Mouse (Mus musculus): ENCODE results near the gene Eps15l1. TPM values are rescaled to one million over a fixed set of nuclear protein-coding genes. Genes with fewer than 3 reads are reported as not detected.

The Eps15l1 gene
- 10 to 100 TPM; 41.3 to 42.8 TPM for polyA plus RNA-seq (2017; shearing (Covaris generic))

DNA sequence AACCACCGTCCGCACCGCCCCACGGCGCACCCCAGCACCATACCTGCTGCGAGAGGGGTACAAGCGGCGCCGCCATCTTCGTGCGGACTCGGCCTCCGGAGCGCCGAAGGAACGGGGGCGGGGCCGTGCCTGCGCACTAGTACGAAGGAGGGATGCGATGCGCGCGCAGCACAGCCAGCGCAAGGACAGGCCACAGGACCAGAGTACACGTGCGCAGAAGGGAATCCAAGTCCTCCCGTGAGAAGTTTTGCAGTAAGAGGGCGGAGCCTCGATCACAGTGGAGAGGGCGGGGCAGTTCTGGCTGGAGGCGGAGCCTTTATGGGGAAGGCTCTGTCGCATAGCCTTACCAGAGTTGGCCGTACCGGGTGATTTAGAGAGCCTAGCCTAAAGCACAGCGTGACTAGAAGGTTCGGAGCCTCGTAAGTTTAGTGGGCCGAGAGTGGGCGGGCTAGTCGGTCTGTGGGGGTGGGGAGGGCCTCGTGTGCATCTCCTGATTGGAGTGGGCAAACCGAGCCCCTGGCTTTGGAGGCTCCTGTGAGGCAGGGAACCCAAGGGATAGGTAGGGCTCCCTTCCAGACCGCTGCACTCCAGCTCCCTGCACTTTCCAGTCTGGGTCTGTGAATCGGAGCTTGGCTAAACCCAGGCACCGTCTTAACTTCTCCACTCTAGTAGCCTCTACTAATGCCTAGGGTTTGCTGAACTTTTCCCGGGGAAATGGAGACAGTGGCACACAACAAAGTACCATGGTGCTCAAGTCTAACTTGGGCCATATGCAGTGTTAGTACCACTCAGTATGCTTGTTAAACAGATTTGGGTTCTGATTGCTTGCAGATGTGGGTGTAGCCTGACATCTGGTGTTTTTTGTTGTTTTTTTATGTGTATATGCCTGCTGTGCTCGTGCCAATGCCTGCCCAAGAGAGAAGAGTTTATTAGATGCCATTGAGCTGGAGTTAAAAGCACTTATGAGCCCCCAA lies at the start of gene Eps15l1:
Eps15l1 (minus strand) TSS at position 99 of the 974 bp plus-strand sequence.

DNA sequence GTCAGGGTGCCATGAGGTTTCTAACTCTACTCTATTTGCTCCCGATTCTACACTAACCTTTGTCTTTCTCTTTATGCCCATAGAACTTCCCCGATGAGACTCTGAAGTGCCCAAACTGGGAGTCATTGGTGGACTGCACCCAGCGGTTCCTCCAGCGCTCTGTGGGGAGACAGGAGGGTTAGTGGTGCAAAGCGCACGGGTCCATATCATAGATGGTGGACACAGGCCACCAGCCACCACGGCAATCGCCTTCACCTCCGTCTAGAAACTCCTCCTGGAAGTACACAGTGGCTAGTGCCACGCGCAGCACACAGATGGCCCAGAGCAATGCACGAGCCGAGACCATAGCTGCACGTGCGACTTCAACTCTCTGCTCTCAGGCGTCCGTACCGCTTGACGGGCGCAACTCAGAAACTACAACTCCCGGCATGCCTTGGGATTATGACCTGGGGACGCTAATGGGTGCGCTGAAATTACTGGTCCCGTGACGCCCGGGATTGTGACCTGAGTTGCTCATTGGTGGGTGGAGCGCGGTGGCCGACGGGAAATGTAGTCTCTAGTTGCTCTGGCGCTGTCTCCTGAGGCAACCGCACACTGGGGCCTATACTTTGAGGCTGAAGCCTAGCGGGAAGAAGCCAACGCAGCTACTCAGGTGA lies 22.2 kb upstream of the Eps15l1 start, which contains the start of the genes Calr3 and 1700030K09Rik:
Calr3 (minus strand) TSS at position 533 of the 656 bp plus-strand sequence.
1700030K09Rik (plus strand) TSS at position 543 of the 656 bp plus-strand sequence.

GRCm38 (mm10) chr8:72318801-72319322 lies 102.4 kb downstream of the Eps15l1 start, which contains the start of gene Klf2:
Klf2 (plus strand) TSS chr8:72319033.

GRCm38 (mm10) chr8:72305210-72305905 lies 115.9 kb downstream of the Eps15l1 start, which contains the start of gene Gm10282:
Gm10282 (minus strand) TSS chr8:72305260.

Other genes with a start within 250 kb of the Eps15l1 start
- 10 to 100 TPM; 24.9 to 27.1 TPM for gene Hsh2d, start 231.8 kb downstream of the Eps15l1 start, polyA plus RNA-seq (2017; shearing (Covaris generic))
- under 1 TPM in 1 of 2 experiments, not detected in 1; 0.65 TPM for gene Cib3, start 208.6 kb downstream of the Eps15l1 start, polyA plus RNA-seq (2017; shearing (Covaris generic))
- not detected for gene Gm11034, start 207.8 kb downstream of the Eps15l1 start, polyA plus RNA-seq (2017; shearing (Covaris generic))
- gene Fam32a, start 201.7 kb downstream of the Eps15l1 start, polyA plus RNA-seq (2017; shearing (Covaris generic)): 100 to 1,000 TPM; 105 to 112 TPM
- 100 to 1,000 TPM; 160 to 194 TPM for gene Ap1m1, start 181.4 kb downstream of the Eps15l1 start, polyA plus RNA-seq (2017; shearing (Covaris generic))
- gene Gm10282, start 116.2 kb downstream of the Eps15l1 start, polyA plus RNA-seq (2017; shearing (Covaris generic)): 10 to 100 TPM in 1 of 2 experiments, 1 to 10 TPM in 1; 3.4 to 12.4 TPM
- 100 to 1,000 TPM; 349 to 689 TPM for gene Klf2, start 102.4 kb downstream of the Eps15l1 start, polyA plus RNA-seq (2017; shearing (Covaris generic))
- 1 to 10 TPM in 1 of 2 experiments, under 1 TPM in 1; 0.35 to 1.2 TPM for gene Calr3, start 22.4 kb upstream of the Eps15l1 start, polyA plus RNA-seq (2017; shearing (Covaris generic))
- 1 to 10 TPM; 4.8 to 8.0 TPM for gene 1700030K09Rik, start 22.4 kb upstream of the Eps15l1 start, polyA plus RNA-seq (2017; shearing (Covaris generic))
- gene Cherp, start 53.8 kb upstream of the Eps15l1 start, polyA plus RNA-seq (2017; shearing (Covaris generic)): 10 to 100 TPM; 90.4 to 97.2 TPM
- gene Slc35e1, start 71.2 kb upstream of the Eps15l1 start, polyA plus RNA-seq (2017; shearing (Covaris generic)): 10 to 100 TPM; 53.1 to 66.2 TPM
- 10 to 100 TPM; 14.0 to 16.1 TPM for gene Med26, start 126.8 kb upstream of the Eps15l1 start, polyA plus RNA-seq (2017; shearing (Covaris generic))
- gene Smim7, start 149.6 kb upstream of the Eps15l1 start, polyA plus RNA-seq (2017; shearing (Covaris generic)): 10 to 100 TPM; 45.8 to 51.3 TPM
- gene Tmem38a, start 150.6 kb upstream of the Eps15l1 start, polyA plus RNA-seq (2017; shearing (Covaris generic)): 1 to 10 TPM; 1.4 to 4.2 TPM
- under 1 TPM; 0.02 to 0.29 TPM for gene Nwd1, start 225.3 kb upstream of the Eps15l1 start, polyA plus RNA-seq (2017; shearing (Covaris generic))

Measured in inflammation-experienced regulatory T-cells (primary cell).